Mouse (Mus musculus) kidney, postnatal 25 days (tissue): Measurements from ENCODE around the gene Pkn3.
"Not testable (repeated sequence)": the region's sequence is repeated elsewhere in the genome, so short reads cannot be mapped to it uniquely, and the experiment has no call there.

Experiments used
- DNase-seq, 2 experiments: peaks; one replicate each; pipeline ENCODE4 v3.0.0; 2021; ENCODE audit warnings: mixed read lengths in 2 of 2

The Pkn3 gene

GRCm38 (mm10) chr2:30100214-30100613, 22.7 kb downstream of the Pkn3 start:
- peak in 1 of 2 experiments; percentile 15 for DNase-seq

- peak in 1 of 2 experiments; percentile 77 for DNase-seq
These were observed 28.9 kb downstream of the Pkn3 start for GRCm38 (mm10) chr2:30106364-30106763.

- no peak for DNase-seq
These were observed 30.2 kb downstream of the Pkn3 start for GRCm38 (mm10) chr2:30107646-30108045.

- no peak for DNase-seq
These were observed 30.8 kb downstream of the Pkn3 start for GRCm38 (mm10) chr2:30108260-30108659.

- DNase-seq = no peak
These were observed 34.0 kb downstream of the Pkn3 start for GRCm38 (mm10) chr2:30111500-30111899.

- DNase-seq = no peak
These were observed 35.1 kb downstream of the Pkn3 start for GRCm38 (mm10) chr2:30112564-30112963.

GRCm38 (mm10) chr2:30119641-30120051, 42.2 kb downstream of the Pkn3 start:
- DNase-seq = no peak

- peak; percentile 52 to 76 for DNase-seq
These were observed 42.8 kb downstream of the Pkn3 start for GRCm38 (mm10) chr2:30120269-30120668.

GRCm38 (mm10) chr2:30122766-30123165, 45.3 kb downstream of the Pkn3 start:
- no peak for DNase-seq

GRCm38 (mm10) chr2:30123729-30124471, 46.4 kb downstream of the Pkn3 start:
- no peak for DNase-seq

- peak; percentile 99 for DNase-seq
These were observed 47.2 kb downstream of the Pkn3 start, which contains the start of gene Zer1 for GRCm38 (mm10) chr2:30124472-30125274. Zer1 (minus strand) TSS chr2:30124585.

GRCm38 (mm10) chr2:30128789-30129188, 51.3 kb downstream of the Pkn3 start:
- DNase-seq = peak in 1 of 2 experiments; percentile 62

GRCm38 (mm10) chr2:30130156-30130555, 52.7 kb downstream of the Pkn3 start:
- peak in 1 of 2 experiments; percentile 37 for DNase-seq

- DNase-seq = not testable (repeated sequence)
These were observed 53.8 kb downstream of the Pkn3 start for GRCm38 (mm10) chr2:30131240-30131639.

- peak; percentile 90 to 92 for DNase-seq
These were observed 55.5 kb downstream of the Pkn3 start for GRCm38 (mm10) chr2:30132801-30133612.

- DNase-seq = peak; percentile 98 to 99
These were observed 56.3 kb downstream of the Pkn3 start, which contains the start of gene Tbc1d13 for GRCm38 (mm10) chr2:30133613-30134377. Tbc1d13 (plus strand) TSS chr2:30133746.

- DNase-seq = peak in 1 of 2 experiments; percentile 39
These were observed 56.9 kb downstream of the Pkn3 start for GRCm38 (mm10) chr2:30134378-30134711.

- DNase-seq = peak; percentile 76 to 84
These were observed 57.6 kb downstream of the Pkn3 start for GRCm38 (mm10) chr2:30134928-30135620.

GRCm38 (mm10) chr2:30136458-30136857, 59.0 kb downstream of the Pkn3 start:
- peak; percentile 48 to 74 for DNase-seq

GRCm38 (mm10) chr2:30140021-30140420, 62.5 kb downstream of the Pkn3 start:
- peak; percentile 50 to 63 for DNase-seq
